Mouse (Mus musculus): ENCODE measurements at regions not wholly inside any gene's neighbourhood (a gene's known extent, or its start where the extent isn't known, plus 50 kb on each side); places are given as distances from the start of the nearest gene placed in this dataset.

GRCm38 (mm10) chr16:58068654-58069271, 314.2 kb upstream of the Col8a1 start:
- H3K36me3 ChIP-seq (ENCODE audit: control insufficient read depth, insufficient read depth) = no peaks in the 10 kb centered on the region
- H3K9me3 ChIP-seq (replicated peaks; ENCODE audit: control insufficient read depth, low read length) = no peaks in the 10 kb centered on the region
- no peak overlapping the region for H3K4me2 ChIP-seq (ENCODE audit: low read depth, low read length)
- no peak overlapping the region for H3K27ac ChIP-seq (ENCODE audit: low read length)
- no peaks in the 10 kb centered on the region for H3K4me1 ChIP-seq (ENCODE audit: control insufficient read depth, insufficient read depth, low read length)
- H3K27me3 ChIP-seq (ENCODE audit: control insufficient read depth, insufficient read depth, low read length) = no peaks in the 10 kb centered on the region
- H3K4me3 ChIP-seq (ENCODE audit: low read length) = no peak overlapping the region
- H3K9ac ChIP-seq (ENCODE audit: low read length) = no peak overlapping the region
- WGBS = 54% methylated on average over 3 of the region's 3 CpGs
- no peak for ATAC-seq (replicated peaks; ENCODE audit: extremely low read depth, insufficient read depth, low FRiP score)

GRCm38 (mm10) chr16:58072441-58072840, 317.9 kb upstream of the Col8a1 start:
- Histone ChIP-seq H3K9ac (ENCODE audit: low read length) (no peak overlapping the region), H3K36me3 (ENCODE audit: control insufficient read depth, insufficient read depth) (no peaks in the 10 kb centered on the region), H3K9me3 (replicated peaks; ENCODE audit: control insufficient read depth, low read length) (no peaks in the 10 kb centered on the region), H3K4me2 (ENCODE audit: low read depth, low read length) (no peak overlapping the region), H3K27me3 (ENCODE audit: control insufficient read depth, insufficient read depth, low read length) (no peaks in the 10 kb centered on the region), H3K27ac (ENCODE audit: low read length) (no peak overlapping the region), H3K4me1 (ENCODE audit: control insufficient read depth, insufficient read depth, low read length) (no peaks in the 10 kb centered on the region), H3K4me3 (ENCODE audit: low read length) (no peak overlapping the region)
- no peak for ATAC-seq (replicated peaks; ENCODE audit: extremely low read depth, insufficient read depth, low FRiP score)
- 71% methylated on average over 3 of the region's 3 CpGs for WGBS

GRCm38 (mm10) chr16:58100351-58100750, 307.9 kb upstream of the Dcbld2 start:
- Histone ChIP-seq H3K4me3 (ENCODE audit: low read length) (no peak overlapping the region), H3K4me1 (ENCODE audit: control insufficient read depth, insufficient read depth, low read length) (no peaks in the 10 kb centered on the region), H3K27ac (ENCODE audit: low read length) (no peak overlapping the region), H3K9ac (ENCODE audit: low read length) (no peak overlapping the region), H3K36me3 (ENCODE audit: control insufficient read depth, insufficient read depth) (no peaks in the 10 kb centered on the region), H3K9me3 (replicated peaks; ENCODE audit: control insufficient read depth, low read length) (no peaks in the 10 kb centered on the region; the same call in 1 of the 2 replicates), H3K27me3 (ENCODE audit: control insufficient read depth, insufficient read depth, low read length) (no peaks in the 10 kb centered on the region), H3K4me2 (ENCODE audit: low read depth, low read length) (no peak overlapping the region)
- WGBS = 79% methylated on average over 4 of the region's 4 CpGs
- ATAC-seq (replicated peaks; ENCODE audit: extremely low read depth, insufficient read depth, low FRiP score) = no peak

- no peak overlapping the region for H3K4me3 ChIP-seq (ENCODE audit: low read length)
- H3K27me3 ChIP-seq (ENCODE audit: control insufficient read depth, insufficient read depth, low read length) = no peaks in the 10 kb centered on the region
- H3K36me3 ChIP-seq (ENCODE audit: control insufficient read depth, insufficient read depth) = no peaks in the 10 kb centered on the region
- H3K9ac ChIP-seq (ENCODE audit: low read length) = no peak overlapping the region
- H3K4me1 ChIP-seq (ENCODE audit: control insufficient read depth, insufficient read depth, low read length) = no peaks in the 10 kb centered on the region
- no peaks in the 10 kb centered on the region for H3K9me3 ChIP-seq (replicated peaks; ENCODE audit: control insufficient read depth, low read length)
- WGBS = 73% methylated on average over 1 of the region's 1 CpGs
- H3K27ac ChIP-seq (ENCODE audit: low read length) = no peak overlapping the region
- no peak overlapping the region for H3K4me2 ChIP-seq (ENCODE audit: low read depth, low read length)
- ATAC-seq (replicated peaks; ENCODE audit: extremely low read depth, insufficient read depth, low FRiP score) = no peak
Observed at GRCm38 (mm10) chr16:58110452-58110851, 297.8 kb upstream of the Dcbld2 start.

GRCm38 (mm10) chr16:58126086-58126485, 282.2 kb upstream of the Dcbld2 start:
- no peaks in the 10 kb centered on the region for H3K4me1 ChIP-seq (ENCODE audit: control insufficient read depth, insufficient read depth, low read length)
- no peaks in the 10 kb centered on the region for H3K36me3 ChIP-seq (ENCODE audit: control insufficient read depth, insufficient read depth)
- no peak for ATAC-seq (replicated peaks; ENCODE audit: extremely low read depth, insufficient read depth, low FRiP score)
- H3K27me3 ChIP-seq (ENCODE audit: control insufficient read depth, insufficient read depth, low read length) = no peaks in the 10 kb centered on the region
- no peak overlapping the region for H3K9ac ChIP-seq (ENCODE audit: low read length)
- no peak overlapping the region for H3K4me2 ChIP-seq (ENCODE audit: low read depth, low read length)
- H3K9me3 ChIP-seq (replicated peaks; ENCODE audit: control insufficient read depth, low read length) = no peaks in the 10 kb centered on the region
- 73% methylated on average over 1 of the region's 1 CpGs for WGBS
- H3K4me3 ChIP-seq (ENCODE audit: low read length) = no peak overlapping the region
- no peak overlapping the region for H3K27ac ChIP-seq (ENCODE audit: low read length)

GRCm38 (mm10) chr16:58136144-58136905, 271.9 kb upstream of the Dcbld2 start:
- H3K4me2 ChIP-seq (ENCODE audit: low read depth, low read length) = no peak overlapping the region
- no peak overlapping the region for H3K9ac ChIP-seq (ENCODE audit: low read length)
- no peaks in the 10 kb centered on the region for H3K36me3 ChIP-seq (ENCODE audit: control insufficient read depth, insufficient read depth)
- no peaks in the 10 kb centered on the region for H3K9me3 ChIP-seq (replicated peaks; ENCODE audit: control insufficient read depth, low read length)
- ATAC-seq (replicated peaks; ENCODE audit: extremely low read depth, insufficient read depth, low FRiP score) = no peak
- no peak overlapping the region for H3K27ac ChIP-seq (ENCODE audit: low read length)
- 72% methylated on average over 12 of the region's 12 CpGs for WGBS
- H3K27me3 ChIP-seq (ENCODE audit: control insufficient read depth, insufficient read depth, low read length) = no peaks in the 10 kb centered on the region
- H3K4me1 ChIP-seq (ENCODE audit: control insufficient read depth, insufficient read depth, low read length) = no peaks in the 10 kb centered on the region
- no peak overlapping the region for H3K4me3 ChIP-seq (ENCODE audit: low read length)

GRCm38 (mm10) chr16:58136979-58137378, 271.3 kb upstream of the Dcbld2 start:
- Histone ChIP-seq H3K4me1 (ENCODE audit: control insufficient read depth, insufficient read depth, low read length) (no peaks in the 10 kb centered on the region), H3K4me3 (ENCODE audit: low read length) (no peak overlapping the region), H3K27ac (ENCODE audit: low read length) (no peak overlapping the region), H3K27me3 (ENCODE audit: control insufficient read depth, insufficient read depth, low read length) (no peaks in the 10 kb centered on the region), H3K9ac (ENCODE audit: low read length) (no peak overlapping the region), H3K4me2 (ENCODE audit: low read depth, low read length) (no peak overlapping the region), H3K36me3 (ENCODE audit: control insufficient read depth, insufficient read depth) (no peaks in the 10 kb centered on the region), H3K9me3 (replicated peaks; ENCODE audit: control insufficient read depth, low read length) (no peaks in the 10 kb centered on the region)
- ATAC-seq (replicated peaks; ENCODE audit: extremely low read depth, insufficient read depth, low FRiP score) = no peak
- WGBS = 84% methylated on average over 7 of the region's 7 CpGs

GRCm38 (mm10) chr16:58137728-58138279, 270.4 kb upstream of the Dcbld2 start:
- Histone ChIP-seq H3K4me2 (ENCODE audit: low read depth, low read length) (no peak overlapping the region), H3K36me3 (ENCODE audit: control insufficient read depth, insufficient read depth) (no peaks in the 10 kb centered on the region), H3K9ac (ENCODE audit: low read length) (no peak overlapping the region), H3K27ac (ENCODE audit: low read length) (no peak overlapping the region), H3K27me3 (ENCODE audit: control insufficient read depth, insufficient read depth, low read length) (no peaks in the 10 kb centered on the region), H3K4me1 (ENCODE audit: control insufficient read depth, insufficient read depth, low read length) (no peaks in the 10 kb centered on the region), H3K9me3 (replicated peaks; ENCODE audit: control insufficient read depth, low read length) (no peaks in the 10 kb centered on the region), H3K4me3 (ENCODE audit: low read length) (no peak overlapping the region)
- no peak for ATAC-seq (replicated peaks; ENCODE audit: extremely low read depth, insufficient read depth, low FRiP score)
- 64% methylated on average over 4 of the region's 4 CpGs for WGBS

GRCm38 (mm10) chr16:58146479-58146878, 261.8 kb upstream of the Dcbld2 start:
- Histone ChIP-seq H3K9ac (ENCODE audit: low read length) (no peak overlapping the region), H3K4me1 (ENCODE audit: control insufficient read depth, insufficient read depth, low read length) (no peaks in the 10 kb centered on the region), H3K9me3 (replicated peaks; ENCODE audit: control insufficient read depth, low read length) (no peaks in the 10 kb centered on the region), H3K27me3 (ENCODE audit: control insufficient read depth, insufficient read depth, low read length) (no peaks in the 10 kb centered on the region), H3K36me3 (ENCODE audit: control insufficient read depth, insufficient read depth) (no peaks in the 10 kb centered on the region), H3K4me3 (ENCODE audit: low read length) (no peak overlapping the region), H3K27ac (ENCODE audit: low read length) (no peak overlapping the region), H3K4me2 (ENCODE audit: low read depth, low read length) (no peak overlapping the region)
- 76% methylated on average over 6 of the region's 6 CpGs for WGBS
- no peak for ATAC-seq (replicated peaks; ENCODE audit: extremely low read depth, insufficient read depth, low FRiP score)

All from heart, embryonic 16.5 days (tissue).